Mouse (Mus musculus) inflammation-experienced regulatory T-cells, adult 6 months (primary cell): ENCODE results near the gene Tubb2b. TPM values are rescaled to one million over a fixed set of nuclear protein-coding genes. Genes with fewer than 3 reads are reported as not detected.

ENCODE experiments used
- ATAC-seq: one replicate; pipeline ENCODE4 v1.8.0; 2017
- polyA plus RNA-seq, 3 experiments: library from polyadenylated mRNA; unstranded; fragments of 100-300 nt; shearing (Covaris generic); gene quantifications; one replicate each; pipeline ENCODE4 v1.2.1; 2017

Tubb2b gene
- polyA plus RNA-seq = 1 to 10 TPM in 2 of 3 experiments, not detected in 1; 1.7 to 2.0 TPM

DNA sequence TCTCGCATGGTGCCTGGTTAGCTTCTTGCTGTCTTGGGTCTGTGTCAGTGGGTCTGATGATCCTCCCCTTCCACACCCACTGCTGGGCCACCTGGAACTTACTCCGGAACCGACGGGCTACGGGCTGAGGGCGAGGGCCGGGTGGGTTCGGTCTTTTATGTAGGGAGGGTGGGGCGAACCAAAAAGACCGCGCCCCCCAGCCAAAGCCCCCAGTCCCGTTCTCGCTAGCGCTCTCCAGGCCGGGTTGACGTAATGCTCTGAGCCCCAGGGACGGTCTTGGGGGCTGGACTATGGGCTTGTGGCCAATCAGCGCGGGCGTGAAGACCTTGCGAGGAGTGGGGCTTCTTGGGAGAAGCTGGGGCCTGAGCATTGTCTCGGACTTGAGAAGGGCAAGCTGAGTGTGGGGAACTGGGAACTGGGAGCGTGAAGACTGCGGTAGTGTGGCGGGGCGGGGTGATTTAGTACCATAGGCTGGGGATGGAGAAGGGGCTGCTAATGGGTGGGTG is at the start of gene Tubb2b:
Tubb2b (minus strand) TSS at position 241 of the 506 bp plus-strand sequence.
- peak; percentile 29 for ATAC-seq

DNA sequence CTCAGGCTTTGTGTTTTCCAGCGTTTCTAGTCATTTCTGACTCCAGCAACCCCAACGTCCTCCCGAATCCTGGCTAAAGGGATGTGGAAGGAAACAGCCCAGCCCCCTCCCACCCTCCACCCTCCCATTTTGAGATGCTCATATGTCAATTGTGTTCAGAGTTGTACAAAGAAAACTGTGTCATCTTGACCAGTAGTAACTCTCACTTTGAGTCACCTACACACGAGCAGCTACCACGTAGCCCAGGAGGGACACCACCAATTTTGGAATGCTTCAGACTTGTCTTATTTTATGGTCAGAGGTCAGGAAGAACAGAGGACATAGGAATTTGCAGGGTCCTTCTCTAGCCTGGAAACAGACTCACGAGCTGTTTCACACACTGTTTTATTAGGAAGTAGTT is 43.8 kb upstream of the Tubb2b start:
- no peak for ATAC-seq

DNA sequence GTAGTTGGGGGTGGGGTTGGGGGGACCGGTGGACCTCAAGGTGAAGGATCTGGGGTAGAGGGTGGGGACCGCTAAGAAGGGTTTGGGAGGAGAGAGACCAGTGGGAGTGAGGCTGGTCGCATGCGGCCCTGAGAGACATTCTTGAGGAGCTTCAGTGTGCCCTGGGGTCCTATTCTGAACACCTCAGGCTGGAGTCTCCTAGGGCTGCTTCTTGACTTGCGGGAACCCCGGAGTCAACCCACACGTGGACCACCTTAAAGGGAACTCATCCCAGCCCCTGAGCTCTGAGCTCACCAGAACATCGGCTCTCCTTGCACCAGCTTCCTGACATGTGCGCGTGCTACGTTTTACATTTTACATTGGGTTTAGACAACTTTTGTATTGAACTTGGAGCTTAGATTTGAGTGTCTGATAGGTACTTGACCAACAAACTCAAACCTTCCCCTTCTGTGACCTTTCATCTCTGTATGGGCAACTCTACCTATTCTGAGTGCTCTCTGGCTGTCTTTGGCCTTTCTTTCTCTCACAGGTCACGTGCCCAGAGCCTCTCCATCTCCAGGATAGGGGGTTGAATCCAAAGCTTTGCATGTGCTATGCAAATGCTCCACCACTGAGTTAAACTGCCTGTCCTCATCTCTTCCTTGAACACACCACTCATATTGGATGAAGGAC is 33.2 kb upstream of the Tubb2b start:
- peak; percentile 21 for ATAC-seq

DNA sequence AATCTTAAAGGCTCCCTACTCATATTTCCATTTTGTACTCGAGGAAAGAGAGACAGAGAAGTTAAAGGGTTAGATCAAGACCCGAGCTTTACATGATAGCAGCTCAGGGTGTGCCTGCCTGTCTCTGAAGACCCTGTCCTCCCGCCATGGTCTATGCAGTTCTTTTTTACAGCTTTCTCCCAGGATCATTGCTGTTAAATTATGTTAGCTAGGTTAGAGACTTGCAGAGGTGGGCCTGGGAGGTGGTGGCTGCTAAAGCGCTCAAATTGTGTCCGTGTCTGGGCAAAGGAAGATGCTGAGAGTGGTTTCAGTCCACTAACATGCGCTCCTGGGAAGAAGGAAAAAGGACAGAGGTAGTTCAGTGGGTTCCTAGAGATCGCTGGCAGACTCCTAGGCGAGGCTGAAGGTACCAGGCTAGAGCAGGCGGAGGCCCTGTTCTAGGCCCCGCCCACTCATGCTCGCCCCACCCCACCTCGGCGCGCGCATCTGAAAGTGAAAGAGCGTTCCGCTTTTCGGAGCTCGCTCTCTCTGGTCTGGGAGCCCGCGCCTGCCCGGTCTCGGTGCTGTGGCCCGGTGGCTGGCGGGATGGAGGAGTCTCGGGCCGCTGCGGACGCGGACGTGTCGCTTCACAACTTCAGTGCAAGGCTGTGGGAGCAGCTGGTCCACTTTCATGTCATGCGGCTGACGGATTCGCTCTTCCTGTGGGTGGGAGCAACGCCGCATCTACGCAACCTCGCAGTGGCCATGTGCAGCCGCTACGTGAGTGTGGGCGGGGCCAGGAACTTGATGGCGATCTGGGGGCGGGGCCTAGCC is 32.4 kb upstream of the Tubb2b start, which contains the start of gene Psmg4:
Psmg4 (plus strand) TSS at position 474 of the 813 bp plus-strand sequence.
- ATAC-seq = peak; percentile 91

DNA sequence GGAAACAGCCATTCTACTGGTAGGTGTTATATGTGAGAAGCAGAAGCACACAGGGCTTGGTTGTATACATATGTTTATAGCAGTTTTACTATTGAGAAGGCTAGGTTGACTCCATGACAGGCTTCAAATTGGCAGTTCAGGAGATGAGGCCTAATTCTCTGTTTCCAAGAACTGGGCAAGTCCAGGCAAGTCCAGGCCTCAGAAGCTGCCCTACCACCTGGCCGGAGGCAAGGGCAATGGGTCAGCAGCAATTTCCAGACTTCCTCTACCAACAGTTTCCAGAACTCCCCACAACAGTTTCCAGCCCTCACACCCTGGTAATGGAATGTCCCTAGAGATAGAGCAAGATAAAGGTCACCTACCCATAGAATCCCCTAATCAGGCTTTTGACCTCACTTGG is 29.7 kb upstream of the Tubb2b start:
- no peak for ATAC-seq

DNA sequence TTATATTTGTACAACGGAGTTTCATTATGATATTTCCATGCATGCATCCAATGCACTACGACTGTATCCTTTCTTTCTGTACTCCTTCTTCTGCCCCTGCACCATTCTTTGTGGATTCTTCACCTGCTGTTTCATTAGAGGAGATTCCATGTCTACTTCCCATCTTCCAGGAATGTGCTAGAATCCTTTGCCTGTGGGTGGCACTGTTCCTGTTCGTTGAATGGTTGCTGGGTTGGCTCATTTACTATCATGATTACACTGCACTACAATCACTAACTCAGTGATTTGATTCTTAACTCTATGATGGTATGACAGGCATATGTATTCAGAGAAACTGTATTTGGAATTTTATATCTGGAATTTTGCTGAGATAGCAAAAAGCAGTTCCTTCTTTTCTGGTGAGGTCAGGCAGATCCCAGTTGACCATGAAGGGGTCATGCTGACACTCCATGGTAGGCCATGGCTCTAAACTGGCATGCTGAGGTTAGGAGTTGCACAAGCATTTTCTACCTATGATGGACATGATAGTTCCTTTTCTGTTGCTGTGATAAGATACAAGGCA is 27.4 kb upstream of the Tubb2b start:
- no peak for ATAC-seq

DNA sequence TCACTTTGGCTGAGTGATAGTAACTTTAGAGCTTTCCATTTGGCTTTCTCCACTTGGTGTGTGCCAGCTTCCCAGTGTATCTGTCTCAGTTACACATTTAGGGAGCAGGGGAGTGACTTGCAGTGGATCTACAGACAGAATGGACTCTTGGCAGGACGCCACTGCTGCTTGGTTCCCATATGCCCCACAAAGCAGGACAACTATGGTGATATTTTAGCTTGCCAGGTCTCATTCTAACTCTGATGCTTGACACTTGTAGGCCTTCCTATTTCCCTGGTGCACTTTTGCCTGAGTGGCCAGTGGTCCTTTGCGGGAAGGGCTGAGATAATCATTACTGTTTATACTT is 26.5 kb upstream of the Tubb2b start:
- no peak for ATAC-seq

DNA sequence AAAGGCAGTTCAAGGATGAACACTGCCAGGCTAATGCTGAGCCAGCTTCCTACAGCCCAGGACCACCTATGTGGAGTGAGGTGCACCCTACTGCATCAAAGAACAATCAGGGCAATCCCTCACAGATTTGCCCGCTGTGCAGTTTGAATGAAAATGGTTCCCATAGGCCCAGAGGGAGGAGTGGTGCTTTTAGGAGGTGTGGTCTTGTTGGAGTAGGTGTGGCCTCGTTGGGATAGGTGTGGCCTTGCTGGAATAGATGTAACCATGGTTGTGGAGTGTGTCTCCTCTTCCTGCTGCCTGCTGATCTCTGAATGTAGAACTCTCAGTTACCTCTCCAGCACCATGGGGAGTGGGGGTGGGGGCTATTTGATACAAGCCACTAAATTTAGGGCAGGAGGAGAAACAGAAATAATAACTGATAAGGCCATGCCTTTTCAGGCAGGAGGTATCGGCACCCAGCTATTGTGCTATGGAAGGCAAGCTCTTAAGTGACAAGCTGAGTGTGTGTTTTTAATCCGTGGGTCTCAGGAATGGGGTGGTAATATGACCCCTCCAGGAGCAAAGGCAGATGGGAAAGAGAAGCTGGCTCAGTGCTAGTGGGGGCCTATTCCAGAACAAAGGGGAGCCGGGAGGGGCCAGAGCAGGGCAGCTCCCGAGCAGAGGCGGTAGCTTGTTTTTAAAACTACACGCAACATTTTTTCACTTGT is 26.0 kb upstream of the Tubb2b start:
- no peak for ATAC-seq

DNA sequence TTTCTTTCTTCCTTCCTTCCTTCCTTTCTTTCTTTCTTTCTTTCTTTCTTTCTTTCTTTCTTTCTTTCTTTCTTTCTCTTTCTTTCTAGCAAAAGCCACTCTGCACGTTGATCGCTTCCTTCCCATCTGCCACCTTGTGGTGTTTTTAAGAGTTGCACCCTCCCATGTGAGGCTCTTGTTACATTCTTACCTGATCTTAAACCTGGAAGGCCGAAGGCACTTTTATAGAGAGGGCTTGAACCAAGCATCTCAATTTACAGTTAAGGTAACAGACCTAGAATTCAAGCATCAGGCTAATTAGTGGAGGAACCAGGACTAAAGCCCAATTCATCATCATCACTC is 24.6 kb upstream of the Tubb2b start:
- peak; percentile 79 for ATAC-seq

DNA sequence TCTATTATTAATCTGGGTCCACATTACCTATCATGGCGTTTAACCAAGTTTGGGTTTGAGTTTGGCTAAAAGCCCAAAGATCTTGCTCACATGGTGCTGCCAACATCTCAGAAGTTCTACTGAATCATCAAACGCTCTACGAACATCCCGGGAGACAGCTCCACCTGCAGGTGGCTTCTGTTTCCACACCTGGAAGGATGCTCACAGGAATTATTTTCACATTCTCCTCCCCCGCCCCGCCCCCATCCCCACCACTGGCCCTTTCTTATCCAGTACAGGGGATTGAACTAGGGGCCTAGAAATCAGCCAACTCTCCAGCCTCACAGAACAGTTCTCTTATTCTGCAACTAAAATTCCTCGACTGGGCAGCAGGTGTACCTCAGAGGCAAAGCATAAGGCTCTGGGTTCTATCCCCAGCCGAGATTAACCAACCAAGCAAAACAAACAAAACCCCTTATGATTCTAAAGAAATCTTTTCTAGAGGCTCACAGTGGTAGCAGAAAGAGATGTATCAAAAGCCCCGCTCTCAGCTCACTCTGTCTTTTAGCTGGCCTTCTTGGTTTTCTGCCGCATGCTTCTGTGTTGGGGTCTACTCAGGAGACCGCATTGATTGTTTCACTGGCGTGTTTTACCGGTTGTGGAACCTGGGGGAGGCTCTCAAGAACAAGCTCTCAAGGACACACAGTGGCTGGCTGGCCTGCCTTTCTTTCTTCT is 24.1 kb upstream of the Tubb2b start:
- peak; percentile 88 for ATAC-seq

DNA sequence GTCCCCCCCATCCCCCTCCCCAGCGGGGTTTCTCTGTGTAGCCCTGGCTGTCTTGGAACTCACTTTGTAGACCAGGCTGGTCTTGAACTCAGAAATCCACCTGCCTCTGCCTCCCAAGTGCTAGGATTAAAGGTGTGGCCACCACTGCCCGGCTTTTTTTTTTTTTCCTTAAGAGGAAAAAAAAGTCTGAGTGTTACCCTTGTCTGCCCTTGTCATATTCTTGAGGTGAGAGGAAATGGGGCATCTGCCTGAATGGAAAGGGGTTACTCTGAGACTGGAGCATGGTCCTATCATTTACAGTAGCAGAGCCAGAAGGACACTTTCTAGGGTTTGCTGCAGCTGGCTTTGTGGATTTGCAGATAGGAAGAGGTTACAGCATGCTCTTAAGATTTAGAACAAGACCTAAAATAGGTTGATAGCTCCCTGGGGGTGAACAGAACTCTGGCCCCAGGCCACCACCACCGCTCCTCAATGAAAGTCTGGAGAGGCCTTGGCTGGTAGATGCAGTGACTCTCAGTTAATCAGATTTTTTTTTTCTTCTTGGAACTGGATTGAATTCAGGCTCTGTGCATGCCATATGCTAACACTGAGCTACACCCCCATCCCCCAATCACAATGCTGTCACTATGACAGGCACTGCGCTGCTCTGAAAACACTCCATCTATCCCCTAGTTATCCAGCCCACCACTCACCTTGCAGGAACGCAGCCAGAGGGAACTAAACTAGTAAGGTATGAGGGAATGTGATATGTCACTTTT is 23.2 kb upstream of the Tubb2b start:
- no peak for ATAC-seq

DNA sequence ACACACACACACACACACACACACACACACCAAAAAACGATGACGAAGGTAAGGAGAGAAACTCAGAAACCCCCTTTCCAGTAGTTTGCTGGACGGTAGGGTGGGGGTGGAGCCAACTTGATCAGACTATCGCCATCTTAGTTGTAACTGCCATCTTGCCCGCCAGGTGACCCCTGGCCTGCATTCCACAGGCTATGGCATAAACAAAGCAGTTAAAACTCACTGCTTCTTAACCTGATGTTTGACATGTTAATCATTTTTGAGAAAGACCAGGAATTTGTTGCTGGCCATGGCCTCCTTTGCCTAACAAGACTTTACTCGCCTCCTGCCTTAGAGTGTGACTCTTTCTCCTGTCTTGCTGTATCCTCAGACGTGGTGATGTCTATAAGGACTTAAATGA is 22.4 kb upstream of the Tubb2b start:
- ATAC-seq = no peak

DNA sequence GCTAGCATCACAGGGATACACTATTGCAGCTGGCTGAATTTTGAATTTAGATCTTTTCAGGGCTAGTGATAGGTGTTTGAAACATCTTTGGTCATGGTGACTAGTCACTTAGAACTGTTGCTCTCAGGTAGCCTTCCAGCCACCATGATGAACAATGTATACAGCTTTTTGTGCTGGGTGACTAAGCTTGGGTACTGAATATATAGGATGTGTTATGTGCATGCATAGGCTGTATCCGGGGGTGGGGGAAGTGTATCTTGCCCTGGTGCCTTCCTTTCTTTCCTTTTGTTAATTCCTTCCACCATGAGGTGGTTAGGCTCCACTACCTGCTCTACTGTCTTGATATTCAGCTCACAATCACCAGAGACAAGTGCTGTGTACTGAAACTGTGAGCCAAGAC is 21.2 kb upstream of the Tubb2b start:
- no peak for ATAC-seq

DNA sequence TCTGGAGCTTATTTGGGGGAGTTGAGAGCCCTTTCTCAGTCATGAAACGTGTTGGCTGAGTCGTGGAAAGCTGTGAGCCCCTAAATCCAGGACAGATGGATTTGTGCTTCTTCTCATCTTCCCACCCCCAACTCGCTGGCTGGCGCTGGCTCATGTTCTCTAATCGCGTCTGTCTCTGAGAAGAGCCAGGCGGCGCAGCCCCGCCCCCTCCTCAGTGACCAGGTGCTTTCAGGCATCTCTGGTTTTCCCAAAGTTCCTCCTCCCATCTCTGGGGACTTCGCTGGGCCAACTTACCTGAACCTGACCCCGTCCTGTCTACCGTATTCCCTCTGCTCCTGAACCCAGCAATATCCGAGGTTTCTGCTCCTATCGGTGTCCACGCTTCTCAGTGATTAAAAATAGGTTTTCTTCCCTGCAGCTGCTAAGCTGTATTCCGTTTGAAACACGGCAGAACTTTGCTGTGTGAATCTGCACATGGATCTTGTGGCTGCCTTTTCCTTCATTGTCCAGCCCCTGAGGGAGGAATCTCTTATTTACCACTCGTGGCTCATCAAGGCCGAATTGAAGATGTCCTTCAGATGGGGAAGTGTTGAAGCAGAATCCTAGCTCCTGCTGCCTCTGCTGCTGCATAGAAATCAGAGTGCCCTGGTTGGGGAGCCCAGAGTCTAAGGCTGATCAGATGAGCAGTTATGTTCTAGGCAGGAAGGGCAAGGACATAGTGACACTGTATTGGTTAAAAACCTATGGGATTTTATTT is 20.2 kb upstream of the Tubb2b start:
- no peak for ATAC-seq

DNA sequence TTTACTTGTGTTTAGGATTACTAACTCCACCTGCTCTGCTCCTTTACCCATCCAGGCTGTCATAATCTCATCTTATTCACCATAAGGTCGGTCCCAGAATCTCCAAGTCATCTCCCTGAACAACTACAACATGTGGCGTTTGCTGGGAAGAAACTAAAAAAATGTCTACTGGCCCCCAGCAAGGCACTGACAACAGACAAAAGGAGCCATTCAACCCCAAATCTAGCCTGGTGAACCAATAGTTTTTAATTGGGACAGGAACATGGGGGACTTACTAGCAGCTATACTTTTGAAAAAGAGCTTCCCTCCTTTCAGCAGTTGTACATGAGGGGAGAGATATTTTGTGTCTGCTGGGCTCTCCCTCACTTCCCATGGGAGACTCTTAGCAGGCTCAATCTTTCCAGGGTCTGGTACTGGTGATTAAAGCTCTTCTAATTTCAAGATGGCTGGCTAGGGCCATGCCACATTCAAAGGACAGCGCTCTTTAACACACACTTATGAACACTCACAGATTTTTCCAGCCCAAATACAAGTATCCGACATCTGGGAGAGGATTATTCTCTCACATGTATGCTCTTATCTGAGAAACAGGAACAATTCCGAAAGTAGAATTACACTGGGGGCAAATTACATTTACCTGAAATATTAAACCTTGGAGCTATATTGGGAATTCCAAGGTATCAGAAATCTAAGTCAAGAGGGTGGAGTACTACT is 19.4 kb upstream of the Tubb2b start:
- ATAC-seq = no peak

DNA sequence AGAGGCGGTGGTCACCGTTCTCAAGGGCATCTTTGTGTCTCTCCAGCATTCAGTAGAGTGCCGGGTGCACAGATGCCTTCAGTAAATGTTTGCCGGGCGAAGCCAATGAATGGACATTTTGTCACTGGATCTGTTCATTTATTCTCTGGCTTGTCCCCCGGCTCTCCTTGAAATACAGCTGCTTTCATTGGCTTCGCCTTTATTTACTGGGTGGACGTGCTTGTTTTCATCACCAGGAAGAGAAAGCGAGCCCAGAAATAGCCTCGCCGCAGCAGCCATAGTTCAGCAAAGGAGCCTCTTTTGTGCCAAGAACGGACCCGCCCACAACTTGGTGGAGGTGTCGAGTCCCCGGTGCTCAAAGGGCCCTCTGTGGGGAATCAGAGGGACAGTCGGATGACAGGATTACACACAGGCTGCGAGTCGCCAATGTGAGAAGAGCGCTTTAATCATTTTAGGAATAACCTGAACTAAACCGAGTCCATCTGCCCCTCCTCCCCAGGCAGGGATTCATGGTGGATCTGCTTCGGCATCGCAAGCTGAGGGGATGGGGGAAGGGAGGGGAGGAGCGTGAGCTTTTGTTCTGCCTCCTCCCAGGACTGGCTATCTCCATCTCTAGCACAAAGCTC is 18.6 kb upstream of the Tubb2b start:
- peak; percentile 60 for ATAC-seq

DNA sequence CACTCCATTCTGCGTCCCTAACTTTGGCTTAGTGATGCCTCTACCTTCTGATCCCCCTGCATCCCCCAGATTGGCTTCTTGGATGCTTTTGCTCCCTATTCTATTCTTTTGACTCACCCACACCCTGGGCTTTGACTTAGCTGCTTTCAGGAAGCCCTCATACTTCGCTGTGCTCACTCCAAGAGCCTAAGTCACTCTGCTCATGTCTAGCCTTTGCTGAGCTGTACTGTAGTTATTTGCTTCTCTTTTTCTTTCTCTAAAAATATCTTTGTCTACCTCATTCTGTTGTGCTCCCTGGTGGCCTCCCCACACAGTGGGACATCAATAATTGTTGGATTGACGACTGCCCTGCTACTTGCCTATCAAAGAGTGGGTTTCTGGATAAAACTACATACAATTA is 17.9 kb upstream of the Tubb2b start:
- ATAC-seq = no peak

DNA sequence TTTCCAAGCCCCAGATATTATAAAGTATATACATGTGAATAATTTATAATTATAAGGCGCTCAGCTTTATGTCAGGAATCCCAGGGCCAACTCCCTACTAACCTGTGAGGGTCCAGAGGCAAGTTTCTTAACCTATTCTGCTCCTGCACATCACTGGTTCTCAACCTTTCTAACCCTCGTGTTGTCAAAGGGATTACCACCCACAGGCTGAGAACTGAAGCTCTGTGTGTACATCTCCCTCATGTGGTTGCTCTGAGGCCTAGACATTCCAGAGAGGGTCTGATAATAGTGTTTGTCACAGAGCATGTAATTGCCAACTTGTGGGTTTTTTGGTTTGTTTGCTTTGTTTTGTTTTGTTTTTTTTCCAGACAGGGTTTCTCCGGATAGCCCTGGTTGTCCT is 16.6 kb upstream of the Tubb2b start:
- ATAC-seq = no peak

DNA sequence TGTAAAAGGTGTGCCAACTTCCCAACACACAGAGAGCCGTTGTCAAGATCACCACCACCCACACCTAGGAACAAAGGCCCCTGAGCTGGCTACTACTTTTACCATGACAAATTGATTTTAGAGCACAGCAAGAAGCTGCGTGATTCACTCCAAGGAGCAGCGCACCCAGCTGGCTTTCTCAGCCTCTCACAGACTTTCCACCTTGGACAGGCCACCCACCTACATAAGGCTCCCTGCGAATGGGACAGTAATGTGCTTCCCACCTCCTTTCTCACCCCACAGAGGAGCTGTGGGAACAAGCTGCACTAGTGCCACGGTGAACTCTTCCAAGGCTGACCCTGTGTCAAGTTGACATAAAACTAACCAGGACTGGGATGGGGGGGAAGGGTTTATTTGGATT is 13.1 kb upstream of the Tubb2b start:
- no peak for ATAC-seq

DNA sequence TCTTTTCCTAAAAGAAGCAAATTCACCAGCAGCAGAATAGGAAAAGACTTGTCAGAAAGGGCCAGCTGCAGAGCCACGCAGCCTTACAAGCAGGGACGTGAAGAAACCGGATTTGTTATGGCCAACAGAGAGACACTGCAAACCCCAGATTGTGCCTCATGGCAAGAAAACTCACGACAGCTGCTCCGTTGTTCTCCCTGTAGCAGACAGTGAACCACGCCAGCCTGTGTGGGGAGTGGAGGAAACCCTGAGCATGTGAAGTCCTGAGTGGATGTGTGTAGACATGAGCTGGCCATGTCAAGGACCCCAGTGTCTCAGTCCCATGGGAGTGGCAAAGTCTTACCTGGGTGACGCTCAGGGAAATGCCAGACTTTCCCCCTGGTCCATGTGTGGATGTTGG is 6.3 kb upstream of the Tubb2b start:
- ATAC-seq = no peak
